Mouse (Mus musculus) megakaryocyte, embryonic 14.5 days (primary cell): ENCODE measurements around the gene Smurf1. TPM values are rescaled to one million over a fixed set of nuclear protein-coding genes. Genes with fewer than 3 reads are reported as not detected.

ENCODE experiments used
- H3K27me3 ChIP-seq: replicated peaks from 2 replicates; pipeline ENCODE3; 2012; ENCODE audit warnings: inconsistent platforms
- H3K36me3 ChIP-seq: replicated peaks from 2 replicates; pipeline ENCODE3; 2012; ENCODE audit warnings: low read length, inconsistent platforms, mixed read lengths
- H3K4me1 ChIP-seq: 2 replicates; pipeline ENCODE4 v1.6.1; 2012; ENCODE audit warnings: inconsistent platforms
- H3K4me3 ChIP-seq: replicated peaks from 2 replicates; pipeline ENCODE3; 2012; ENCODE audit warnings: moderate library complexity, mild to moderate bottlenecking, inconsistent platforms
- H3K9me3 ChIP-seq: 2 replicates; pipeline ENCODE4 v1.6.1; 2012; ENCODE audit warnings: inconsistent platforms
- FLI1 ChIP-seq: IDR thresholded peaks from 2 replicates; pipeline ENCODE4 v1.6.1; 2012; ENCODE audit warnings: low read length, inconsistent platforms, mixed read lengths
- GATA1 ChIP-seq: IDR thresholded peaks from 3 replicates; pipeline ENCODE4 v1.6.1; 2012; ENCODE audit warnings: mixed read lengths, low read length, inconsistent platforms, borderline replicate concordance
- polyA plus RNA-seq: library from polyadenylated mRNA; stranded (reverse); fragments of >175 nt; gene quantifications from 2 replicates; pipeline ENCODE4 v1.2.3, GENCODE M21; 2012; ENCODE audit warnings: low replicate concordance; ENCODE audit not compliant: insufficient read depth

Gene Smurf1
- polyA plus RNA-seq, 1 experiment: 3.2 TPM

GRCm38 (mm10) chr5:144919790-144920189, 45.9 kb downstream of the Smurf1 start:
- Histone ChIP-seq H3K4me3 (no peak overlapping the region), H3K36me3 (no peaks in the 10 kb centered on the region), H3K4me1 (peaks cover 13% of the 10 kb centered on the region), H3K27me3 (peaks cover 4% of the 10 kb centered on the region), H3K9me3 (no peaks in the 10 kb centered on the region)
- no peak for TF ChIP-seq GATA1
- no peak for TF ChIP-seq FLI1

DNA sequence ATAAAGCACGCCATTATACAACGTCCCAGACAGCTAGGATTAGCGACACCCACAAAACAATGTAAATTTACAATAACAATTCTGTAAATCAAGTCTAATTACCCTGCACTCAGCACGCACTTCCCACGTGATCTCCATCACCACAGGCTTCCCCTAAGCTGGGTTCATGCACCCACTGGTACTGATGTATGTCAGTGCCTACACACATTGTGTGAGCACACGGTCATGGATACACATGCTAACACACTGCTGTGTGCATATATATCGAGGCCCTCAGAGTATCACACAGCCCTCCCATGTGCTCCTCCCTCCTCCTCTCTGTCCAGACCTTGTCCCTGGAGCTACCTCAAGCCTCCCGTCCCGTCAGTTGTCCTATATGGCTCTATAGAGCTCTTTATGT, 46.5 kb downstream of the Smurf1 start:
- Histone ChIP-seq H3K4me1 (peaks cover 15% of the 10 kb centered on the region), H3K4me3 (no peak overlapping the region), H3K9me3 (no peaks in the 10 kb centered on the region), H3K27me3 (peaks cover 5% of the 10 kb centered on the region), H3K36me3 (no peaks in the 10 kb centered on the region)
- TF ChIP-seq FLI1 (no peak), GATA1 (no peak)

DNA sequence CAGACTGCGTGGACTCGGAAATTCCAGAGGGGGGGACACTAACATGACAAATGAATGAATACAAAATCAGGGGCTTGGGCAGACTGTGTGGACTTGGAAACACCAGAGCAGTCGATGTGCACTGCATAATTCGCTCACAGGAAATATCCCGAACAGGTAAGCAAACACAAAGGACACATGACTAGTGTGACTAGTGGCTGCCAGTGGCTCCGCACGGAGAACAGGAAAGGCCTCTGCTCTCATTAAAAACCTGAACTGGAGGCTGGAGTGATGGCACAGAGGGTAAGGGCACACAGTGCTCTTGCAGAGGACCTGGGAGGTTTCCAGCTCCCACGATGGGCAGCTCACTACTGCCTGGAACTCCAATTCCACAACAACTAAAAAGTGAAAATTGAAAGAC, 47.4 kb downstream of the Smurf1 start:
- no peak for TF ChIP-seq FLI1
- TF ChIP-seq GATA1: no peak
- Histone ChIP-seq H3K4me3 (no peak overlapping the region), H3K36me3 (no peaks in the 10 kb centered on the region), H3K27me3 (peaks cover 4% of the 10 kb centered on the region), H3K4me1 (peaks cover 15% of the 10 kb centered on the region), H3K9me3 (no peaks in the 10 kb centered on the region)

- H3K36me3 ChIP-seq: no peaks in the 10 kb centered on the region
- peaks cover 15% of the 10 kb centered on the region for H3K4me1 ChIP-seq
- TF ChIP-seq GATA1: no peak
- TF ChIP-seq FLI1: no peak
- peaks cover 4% of the 10 kb centered on the region for H3K27me3 ChIP-seq
- no peak overlapping the region for H3K4me3 ChIP-seq
- no peaks in the 10 kb centered on the region for H3K9me3 ChIP-seq
Measured at GRCm38 (mm10) chr5:144917172-144917571, 48.5 kb downstream of the Smurf1 start.

DNA sequence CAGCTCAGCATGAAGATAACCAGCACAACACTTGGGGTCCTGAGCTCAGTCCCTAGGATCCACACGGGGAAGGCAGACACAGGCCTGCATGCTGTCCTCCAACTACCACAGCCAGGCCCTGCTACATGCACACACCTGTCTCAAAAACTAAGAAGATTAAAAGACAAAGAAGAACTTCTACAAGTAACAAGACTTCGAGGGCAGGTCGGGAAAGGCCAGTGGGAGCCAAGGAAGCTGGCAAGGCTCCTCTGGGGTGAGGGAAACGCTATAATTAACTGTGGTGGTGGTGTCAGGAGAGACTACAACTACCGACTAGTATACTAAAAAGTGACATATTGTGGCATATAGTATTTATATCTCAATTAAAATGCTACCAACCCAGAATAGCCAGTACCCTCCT, 49.8 kb downstream of the Smurf1 start:
- Histone ChIP-seq H3K27me3 (peaks cover 4% of the 10 kb centered on the region), H3K36me3 (no peaks in the 10 kb centered on the region), H3K9me3 (no peaks in the 10 kb centered on the region), H3K4me1 (peaks cover 20% of the 10 kb centered on the region), H3K4me3 (no peak overlapping the region)
- TF ChIP-seq GATA1 (no peak), FLI1 (no peak)

- TF ChIP-seq FLI1: no peak
- TF ChIP-seq GATA1: no peak
- Histone ChIP-seq H3K27me3 (peaks cover 4% of the 10 kb centered on the region), H3K4me3 (no peak overlapping the region), H3K4me1 (peaks cover 14% of the 10 kb centered on the region; the same call in 1 of the 2 replicates), H3K9me3 (peaks cover 4% of the 10 kb centered on the region; the same call in 1 of the 2 replicates), H3K36me3 (no peaks in the 10 kb centered on the region)
Measured at GRCm38 (mm10) chr5:144914433-144914906, 51.2 kb downstream of the Smurf1 start.

GRCm38 (mm10) chr5:144913923-144914322, 51.7 kb downstream of the Smurf1 start:
- H3K4me3 ChIP-seq: no peak overlapping the region
- TF ChIP-seq FLI1 (no peak), GATA1 (no peak)
- no peaks in the 10 kb centered on the region for H3K36me3 ChIP-seq
- peaks cover 2% of the 10 kb centered on the region for H3K27me3 ChIP-seq
- peaks cover 14% of the 10 kb centered on the region; the same call in 1 of the 2 replicates for H3K4me1 ChIP-seq
- peaks cover 10% of the 10 kb centered on the region; the same call in 1 of the 2 replicates for H3K9me3 ChIP-seq

DNA sequence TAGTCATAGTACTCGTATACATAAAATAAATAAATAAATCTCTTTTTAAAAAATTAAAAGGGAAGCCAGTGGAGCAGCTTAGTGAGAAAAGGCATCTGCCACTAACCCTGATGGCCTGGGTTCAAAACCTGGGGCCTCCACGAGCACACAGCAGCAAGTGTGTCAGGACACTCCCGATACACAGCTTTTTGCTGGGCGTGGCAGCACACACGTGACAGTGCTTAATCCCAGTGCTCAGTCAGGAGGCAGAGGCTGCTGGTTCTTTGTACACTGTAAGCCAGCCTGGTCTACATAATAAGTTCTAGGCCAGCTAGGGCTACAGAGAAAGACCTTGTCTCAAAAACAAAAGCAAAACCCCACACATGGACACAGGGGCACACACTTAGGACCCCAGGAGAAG, 52.3 kb downstream of the Smurf1 start:
- peaks cover 2% of the 10 kb centered on the region for H3K27me3 ChIP-seq
- no peak overlapping the region for H3K4me3 ChIP-seq
- H3K36me3 ChIP-seq: no peaks in the 10 kb centered on the region
- TF ChIP-seq GATA1 (no peak), FLI1 (no peak)
- H3K4me1 ChIP-seq: peaks cover 14% of the 10 kb centered on the region; the same call in 1 of the 2 replicates
- peaks cover 14% of the 10 kb centered on the region; the same call in 1 of the 2 replicates for H3K9me3 ChIP-seq

DNA sequence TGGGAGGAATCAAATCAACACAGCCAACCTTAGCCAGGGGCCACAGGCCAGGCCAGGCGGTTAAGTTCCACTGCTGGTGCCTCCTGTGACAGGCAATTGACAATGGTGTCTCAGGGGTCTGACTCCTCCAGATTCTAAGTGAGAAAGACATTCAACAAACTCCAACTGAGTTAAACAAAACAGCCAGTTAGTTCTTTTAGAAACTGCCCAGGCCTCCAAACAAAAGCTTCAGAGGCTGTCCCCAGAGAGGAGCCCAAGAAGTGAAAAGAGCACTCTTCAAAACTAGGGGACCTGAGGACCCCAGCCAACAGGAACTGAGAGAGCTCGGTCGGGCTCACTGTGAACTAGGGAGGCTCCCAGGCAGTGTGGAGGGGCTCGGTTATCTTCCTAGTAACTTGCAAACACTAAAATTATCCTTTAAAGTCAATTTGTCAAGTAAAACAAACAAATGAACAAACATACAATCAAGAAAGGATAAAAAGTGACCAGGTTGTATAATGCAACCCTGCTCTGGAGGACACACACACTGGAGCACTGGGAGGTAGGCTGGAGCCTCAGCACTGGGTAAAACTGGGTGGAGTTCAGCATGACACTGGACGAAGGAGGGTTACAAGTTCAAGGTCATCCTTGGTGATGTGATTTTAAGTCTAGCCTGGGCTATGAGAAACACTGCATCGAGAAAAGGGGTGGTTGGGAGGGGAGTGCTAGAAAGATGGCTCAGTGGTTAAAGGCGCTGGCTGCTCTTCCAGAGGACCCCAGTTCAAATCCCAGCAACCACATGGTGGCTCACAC, 52.9 kb downstream of the Smurf1 start:
- H3K4me3 ChIP-seq: no peak overlapping the region
- peaks cover 14% of the 10 kb centered on the region; the same call in 1 of the 2 replicates for H3K9me3 ChIP-seq
- H3K27me3 ChIP-seq: peaks cover 2% of the 10 kb centered on the region
- peaks cover 14% of the 10 kb centered on the region; the same call in 1 of the 2 replicates for H3K4me1 ChIP-seq
- TF ChIP-seq GATA1 (no peak), FLI1 (no peak)
- H3K36me3 ChIP-seq: no peaks in the 10 kb centered on the region

GRCm38 (mm10) chr5:144909521-144909920, 56.1 kb downstream of the Smurf1 start:
- peaks cover 2% of the 10 kb centered on the region for H3K27me3 ChIP-seq
- H3K9me3 ChIP-seq: peaks cover 14% of the 10 kb centered on the region; the same call in 1 of the 2 replicates

More at GRCm38 (mm10) chr5:144909521-144909920, 56.1 kb downstream of the Smurf1 start:
- no peak for TF ChIP-seq GATA1
- TF ChIP-seq FLI1: no peak
- Histone ChIP-seq H3K36me3 (no peaks in the 10 kb centered on the region), H3K4me3 (no peak overlapping the region), H3K4me1 (peaks cover 7% of the 10 kb centered on the region; the same call in 1 of the 2 replicates)
